Mouse (Mus musculus): ENCODE measurements around the gene Rtl10. TPM values are rescaled to one million over a fixed set of nuclear protein-coding genes. Genes with fewer than 3 reads are reported as not detected.

Gene Rtl10
- polyA plus RNA-seq, 1 experiment = not detected

DNA sequence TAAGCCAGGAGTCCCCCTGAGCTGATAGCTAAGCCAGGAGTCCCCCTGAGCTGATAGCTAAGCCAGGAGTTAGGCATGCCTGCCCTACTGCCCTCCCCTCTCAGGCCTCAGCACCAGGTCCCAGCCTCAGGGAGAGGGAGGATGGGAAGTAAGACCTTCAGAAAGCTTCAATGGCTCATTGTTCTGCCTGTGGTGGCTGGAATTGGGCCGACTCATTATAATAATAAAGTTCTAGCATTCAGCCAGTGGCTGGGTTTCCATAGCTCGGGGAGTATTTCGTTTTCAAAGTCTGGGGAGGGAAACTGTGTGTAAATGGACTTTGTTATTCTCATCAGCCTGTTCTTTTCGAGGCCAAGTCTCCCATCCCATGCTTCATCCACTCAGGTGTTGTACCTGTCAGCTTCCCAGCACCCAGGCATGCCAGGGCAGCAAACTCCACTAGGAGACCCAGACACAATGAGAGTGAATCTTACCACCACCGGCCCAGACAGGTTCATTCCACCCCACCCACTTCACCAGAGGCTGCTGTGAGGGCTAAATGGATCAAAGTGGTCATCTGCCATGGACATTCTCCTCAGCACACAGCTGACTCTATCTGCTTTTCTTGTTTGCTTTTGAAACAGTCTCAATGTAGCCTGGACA, 13.8 kb upstream of the Rtl10 start:
- H3K4me1 ChIP-seq (ENCODE audit: control insufficient read depth, insufficient read depth, low read length) = no peaks in the 10 kb centered on the region
- no peak overlapping the region for H3K27ac ChIP-seq (ENCODE audit: control insufficient read depth, insufficient read depth, low read depth, low read length, poor library complexity)
- 81% methylated on average over 5 of the region's 5 CpGs for WGBS
- TF ChIP-seq CTCF (IDR thresholded peaks at IDR 0.05; ENCODE audit: control insufficient read depth, insufficient read depth, low read length) (no peak), POLR2A (IDR thresholded peaks at IDR 0.05; ENCODE audit: borderline replicate concordance, control insufficient read depth, low read depth, low read length) (no peak)
- H3K4me3 ChIP-seq (replicated peaks; ENCODE audit: control insufficient read depth, low read depth, low read length) = no peak overlapping the region

DNA sequence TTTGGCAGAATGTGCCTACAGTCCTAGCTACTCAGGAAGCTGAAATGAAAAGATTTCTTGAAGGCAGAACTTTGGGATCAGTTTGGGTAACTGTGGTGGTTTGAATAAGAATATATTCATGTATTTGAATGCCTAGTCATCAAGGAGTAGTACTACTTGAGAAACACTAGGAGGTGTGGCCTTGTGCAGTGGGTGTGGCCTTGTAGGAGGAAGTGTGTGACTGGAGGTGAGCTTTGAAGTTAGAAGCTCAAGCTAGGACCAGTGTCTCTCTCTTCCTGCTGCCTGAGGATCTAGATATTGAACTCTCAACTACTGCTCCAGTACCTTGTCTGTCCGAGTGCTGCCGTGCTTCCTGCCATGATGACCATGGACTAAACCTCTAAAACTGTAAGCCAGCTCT, 12.6 kb upstream of the Rtl10 start:
- H3K27ac ChIP-seq (ENCODE audit: control insufficient read depth, insufficient read depth, low read depth, low read length, poor library complexity) = no peak overlapping the region
- H3K4me3 ChIP-seq (replicated peaks; ENCODE audit: control insufficient read depth, low read depth, low read length) = no peak overlapping the region
- no peak for TF ChIP-seq CTCF (IDR thresholded peaks at IDR 0.05; ENCODE audit: control insufficient read depth, insufficient read depth, low read length)
- TF ChIP-seq POLR2A (IDR thresholded peaks at IDR 0.05; ENCODE audit: borderline replicate concordance, control insufficient read depth, low read depth, low read length) = no peak
- 100% methylated on average over 2 of the region's 2 CpGs for WGBS
- H3K4me1 ChIP-seq (ENCODE audit: control insufficient read depth, insufficient read depth, low read length) = no peaks in the 10 kb centered on the region

DNA sequence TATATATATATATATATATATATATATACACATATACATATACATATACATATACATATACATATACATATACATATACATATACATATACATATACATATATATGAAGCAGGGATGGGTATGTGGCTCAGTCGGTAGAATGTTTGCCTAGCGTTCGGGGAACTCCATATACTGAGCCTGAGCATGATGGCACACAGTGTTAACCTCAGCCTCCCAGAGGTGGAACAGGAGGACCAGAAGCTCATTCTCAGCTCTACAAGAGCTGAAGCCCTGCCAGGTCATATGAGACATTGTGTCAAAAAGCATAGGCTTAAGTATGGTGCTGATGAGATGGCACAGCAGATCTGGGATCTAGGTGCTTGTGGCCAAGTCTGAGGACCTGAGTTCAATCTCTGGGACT, 8.4 kb upstream of the Rtl10 start:
- 95% methylated on average over 3 of the region's 3 CpGs for WGBS
- Histone ChIP-seq H3K27ac (ENCODE audit: control insufficient read depth, insufficient read depth, low read depth, low read length, poor library complexity) (no peak overlapping the region), H3K4me3 (replicated peaks; ENCODE audit: control insufficient read depth, low read depth, low read length) (no peak overlapping the region), H3K4me1 (ENCODE audit: control insufficient read depth, insufficient read depth, low read length) (no peaks in the 10 kb centered on the region)
- TF ChIP-seq CTCF (IDR thresholded peaks at IDR 0.05; ENCODE audit: control insufficient read depth, insufficient read depth, low read length) (no peak), POLR2A (IDR thresholded peaks at IDR 0.05; ENCODE audit: borderline replicate concordance, control insufficient read depth, low read depth, low read length) (no peak)

GRCm38 (mm10) chr16:18490894-18491293, 7.8 kb upstream of the Rtl10 start:
- H3K4me1 ChIP-seq (ENCODE audit: control insufficient read depth, insufficient read depth, low read length) = no peaks in the 10 kb centered on the region
- no peak for TF ChIP-seq CTCF (IDR thresholded peaks at IDR 0.05; ENCODE audit: control insufficient read depth, insufficient read depth, low read length)
- no peak for TF ChIP-seq POLR2A (IDR thresholded peaks at IDR 0.05; ENCODE audit: borderline replicate concordance, control insufficient read depth, low read depth, low read length)
- no peak overlapping the region for H3K4me3 ChIP-seq (replicated peaks; ENCODE audit: control insufficient read depth, low read depth, low read length)
- no peak overlapping the region for H3K27ac ChIP-seq (ENCODE audit: control insufficient read depth, insufficient read depth, low read depth, low read length, poor library complexity)
- WGBS = 62% methylated on average over 1 of the region's 1 CpGs

- Histone ChIP-seq H3K4me3 (replicated peaks; ENCODE audit: control insufficient read depth, low read depth, low read length) (peak overlapping the region; percentile 70), H3K4me1 (ENCODE audit: control insufficient read depth, insufficient read depth, low read length) (peaks cover 4% of the 10 kb centered on the region; the same call in 1 of the 2 replicates), H3K27ac (ENCODE audit: control insufficient read depth, insufficient read depth, low read depth, low read length, poor library complexity) (peak overlapping the region; percentile 76)
- TF ChIP-seq POLR2A (IDR thresholded peaks at IDR 0.05; ENCODE audit: borderline replicate concordance, control insufficient read depth, low read depth, low read length) (no peak), CTCF (IDR thresholded peaks at IDR 0.05; ENCODE audit: control insufficient read depth, insufficient read depth, low read length) (no peak)
- WGBS = 6% methylated on average over 6 of the region's 6 CpGs
These were observed 711 bp upstream of the Rtl10 start for GRCm38 (mm10) chr16:18497865-18498515.

GRCm38 (mm10) chr16:18498996-18499395, 295 bp downstream of the Rtl10 start:
- Histone ChIP-seq H3K4me1 (ENCODE audit: control insufficient read depth, insufficient read depth, low read length) (peaks cover 4% of the 10 kb centered on the region; the same call in 1 of the 2 replicates), H3K4me3 (replicated peaks; ENCODE audit: control insufficient read depth, low read depth, low read length) (peak overlapping the region; percentile 70), H3K27ac (ENCODE audit: control insufficient read depth, insufficient read depth, low read depth, low read length, poor library complexity) (peak overlapping the region; percentile 76; the same call in 1 of the 2 replicates)
- WGBS = 1% methylated on average over 24 of the region's 24 CpGs
- TF ChIP-seq POLR2A (IDR thresholded peaks at IDR 0.05; ENCODE audit: borderline replicate concordance, control insufficient read depth, low read depth, low read length) = no peak
- TF ChIP-seq CTCF (IDR thresholded peaks at IDR 0.05; ENCODE audit: control insufficient read depth, insufficient read depth, low read length) = no peak

GRCm38 (mm10) chr16:18501531-18501930, 2.8 kb downstream of the Rtl10 start:
- TF ChIP-seq POLR2A (IDR thresholded peaks at IDR 0.05; ENCODE audit: borderline replicate concordance, control insufficient read depth, low read depth, low read length) = no peak
- TF ChIP-seq CTCF (IDR thresholded peaks at IDR 0.05; ENCODE audit: control insufficient read depth, insufficient read depth, low read length) = no peak
- H3K4me3 ChIP-seq (replicated peaks; ENCODE audit: control insufficient read depth, low read depth, low read length) = no peak overlapping the region
- no peak overlapping the region for H3K27ac ChIP-seq (ENCODE audit: control insufficient read depth, insufficient read depth, low read depth, low read length, poor library complexity)
- H3K4me1 ChIP-seq (ENCODE audit: control insufficient read depth, insufficient read depth, low read length) = peaks cover 4% of the 10 kb centered on the region; the same call in 1 of the 2 replicates
- 94% methylated on average over 6 of the region's 6 CpGs for WGBS

DNA sequence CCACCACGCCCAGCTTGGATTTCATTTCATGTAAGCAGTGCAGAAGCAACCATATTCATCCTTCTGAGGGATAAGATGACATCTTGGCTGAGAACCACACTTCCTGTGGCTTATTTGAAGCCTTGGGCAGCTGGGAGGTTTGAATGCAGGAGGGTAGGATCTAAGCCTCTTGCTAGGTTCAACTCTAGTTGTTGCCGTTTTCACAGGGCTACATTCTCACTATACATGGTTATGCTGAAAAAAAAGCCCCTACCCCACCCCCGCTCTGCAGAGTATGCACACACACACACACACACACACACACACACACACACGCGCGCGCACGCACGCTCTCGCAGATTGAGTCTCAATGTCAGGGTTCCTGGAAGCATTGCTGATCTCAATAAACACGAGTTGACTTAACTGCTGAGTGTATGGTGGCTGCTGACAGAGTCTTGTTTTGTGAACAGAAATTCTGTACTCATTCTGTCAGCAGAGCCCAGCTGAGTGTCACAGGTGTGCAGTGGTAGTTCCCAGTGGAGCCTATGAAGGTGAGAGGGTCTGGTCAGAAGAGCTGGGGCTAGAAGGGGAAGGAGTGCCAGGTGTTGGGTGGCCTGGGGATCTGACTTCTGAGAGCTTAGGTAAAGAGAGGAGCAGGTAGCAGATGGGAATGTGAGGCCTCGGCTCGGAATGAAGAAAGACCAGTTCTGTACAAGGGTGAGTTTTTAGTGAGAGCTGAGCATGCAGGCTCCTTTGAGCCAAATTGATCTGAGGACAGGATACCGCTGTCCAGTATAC, 5.1 kb downstream of the Rtl10 start:
- no peak for TF ChIP-seq CTCF (IDR thresholded peaks at IDR 0.05; ENCODE audit: control insufficient read depth, insufficient read depth, low read length)
- no peak for TF ChIP-seq POLR2A (IDR thresholded peaks at IDR 0.05; ENCODE audit: borderline replicate concordance, control insufficient read depth, low read depth, low read length)

More for the DNA sequence above, 5.1 kb downstream of the Rtl10 start:
- Histone ChIP-seq H3K4me1 (ENCODE audit: control insufficient read depth, insufficient read depth, low read length) (no peaks in the 10 kb centered on the region), H3K27ac (ENCODE audit: control insufficient read depth, insufficient read depth, low read depth, low read length, poor library complexity) (no peak overlapping the region), H3K4me3 (replicated peaks; ENCODE audit: control insufficient read depth, low read depth, low read length) (no peak overlapping the region)
- 90% methylated on average over 14 of the region's 14 CpGs for WGBS
